Mouse (Mus musculus): ENCODE results near the gene Fibcd1. TPM values are rescaled to one million over a fixed set of nuclear protein-coding genes. Genes with fewer than 3 reads are reported as not detected.
A peak's percentile ranks its signal among the peaks of the same experiment; 100 is the strongest.

Fibcd1 gene
- polyA plus RNA-seq, 1 experiment from 2014 or later = 1.2 TPM

GRCm38 (mm10) chr2:31847908-31848307, 2.1 kb upstream of the Fibcd1 start:
- peaks cover 65% of the 10 kb centered on the region for H3K4me1 ChIP-seq
- DNase-seq (ENCODE audit: low spot score) = no peak
- H3K36me3 ChIP-seq = no peaks in the 10 kb centered on the region
- H3K27ac ChIP-seq (replicated peaks) = no peak overlapping the region
- peaks cover 65% of the 10 kb centered on the region for H3K27me3 ChIP-seq (ENCODE audit: low read depth, poor library complexity, severe bottlenecking)
- H3K4me3 ChIP-seq = 0 out of 2 replicates have a peak overlapping the region, but pooled peaks have one; percentile 1
- H3K9me3 ChIP-seq (replicated peaks) = no peaks in the 10 kb centered on the region
- 22% methylated on average over 6 of the region's 6 CpGs for WGBS

- Histone ChIP-seq H3K9me3 (replicated peaks) (no peaks in the 10 kb centered on the region), H3K4me1 (peaks cover 64% of the 10 kb centered on the region), H3K27me3 (ENCODE audit: low read depth, poor library complexity, severe bottlenecking) (peaks cover 70% of the 10 kb centered on the region), H3K4me3 (peak overlapping the region; percentile 68), H3K27ac (replicated peaks) (peak overlapping the region; percentile 76; the same call in 1 of the 2 replicates), H3K36me3 (no peaks in the 10 kb centered on the region)
- WGBS = 4% methylated on average over 35 of the region's 35 CpGs
- DNase-seq (ENCODE audit: low spot score) = peak; percentile 49
Measured at GRCm38 (mm10) chr2:31846692-31847660, 1.2 kb upstream of the Fibcd1 start.

- Histone ChIP-seq H3K4me1 (peaks cover 52% of the 10 kb centered on the region), H3K27me3 (ENCODE audit: low read depth, poor library complexity, severe bottlenecking) (peaks cover 77% of the 10 kb centered on the region), H3K36me3 (no peaks in the 10 kb centered on the region), H3K27ac (replicated peaks) (peak overlapping the region; percentile 76), H3K9me3 (replicated peaks) (no peaks in the 10 kb centered on the region), H3K4me3 (peak overlapping the region; percentile 68)
- WGBS = 2% methylated on average over 26 of the region's 26 CpGs
- peak; percentile 37 for DNase-seq (ENCODE audit: low spot score)
Measured at GRCm38 (mm10) chr2:31845512-31845895, 301 bp downstream of the Fibcd1 start.

GRCm38 (mm10) chr2:31844729-31845136, 1.1 kb downstream of the Fibcd1 start:
- H3K9me3 ChIP-seq (replicated peaks) = no peaks in the 10 kb centered on the region
- peaks cover 47% of the 10 kb centered on the region for H3K4me1 ChIP-seq
- WGBS = 5% methylated on average over 10 of the region's 10 CpGs
- no peak for DNase-seq (ENCODE audit: low spot score)
- H3K4me3 ChIP-seq = peak overlapping the region; percentile 68
- H3K27ac ChIP-seq (replicated peaks) = no peak overlapping the region
- no peaks in the 10 kb centered on the region for H3K36me3 ChIP-seq
- peaks cover 83% of the 10 kb centered on the region for H3K27me3 ChIP-seq (ENCODE audit: low read depth, poor library complexity, severe bottlenecking)

- peaks cover 56% of the 10 kb centered on the region for H3K27me3 ChIP-seq (ENCODE audit: low read depth, poor library complexity, severe bottlenecking)
- H3K27ac ChIP-seq (replicated peaks) = peak overlapping the region; percentile 55; the same call in 1 of the 2 replicates
- peaks cover 31% of the 10 kb centered on the region for H3K4me1 ChIP-seq
- no peaks in the 10 kb centered on the region for H3K36me3 ChIP-seq
- WGBS = 61% methylated on average over 1 of the region's 1 CpGs
- DNase-seq (ENCODE audit: low spot score) = no peak
- H3K9me3 ChIP-seq (replicated peaks) = no peaks in the 10 kb centered on the region
- no peak overlapping the region for H3K4me3 ChIP-seq
Measured at GRCm38 (mm10) chr2:31838868-31839267, 6.9 kb downstream of the Fibcd1 start.

- Histone ChIP-seq H3K36me3 (no peaks in the 10 kb centered on the region), H3K27me3 (ENCODE audit: low read depth, poor library complexity, severe bottlenecking) (peaks cover 40% of the 10 kb centered on the region), H3K9me3 (replicated peaks) (no peaks in the 10 kb centered on the region), H3K4me3 (no peak overlapping the region), H3K27ac (replicated peaks) (0 out of 2 replicates have a peak overlapping the region, but pooled peaks have one; percentile 38), H3K4me1 (peaks cover 35% of the 10 kb centered on the region)
- DNase-seq (ENCODE audit: low spot score) = no peak
- WGBS = 47% methylated on average over 6 of the region's 6 CpGs
Measured at GRCm38 (mm10) chr2:31836985-31837384, 8.8 kb downstream of the Fibcd1 start.

GRCm38 (mm10) chr2:31836091-31836490, 9.7 kb downstream of the Fibcd1 start:
- Histone ChIP-seq H3K9me3 (replicated peaks) (no peaks in the 10 kb centered on the region), H3K4me1 (peaks cover 35% of the 10 kb centered on the region), H3K27ac (replicated peaks) (no peak overlapping the region), H3K36me3 (no peaks in the 10 kb centered on the region), H3K27me3 (ENCODE audit: low read depth, poor library complexity, severe bottlenecking) (peaks cover 31% of the 10 kb centered on the region), H3K4me3 (no peak overlapping the region)
- no peak for DNase-seq (ENCODE audit: low spot score)
- WGBS = 73% methylated on average over 10 of the region's 10 CpGs

- peaks cover 53% of the 10 kb centered on the region for H3K4me1 ChIP-seq
- H3K27ac ChIP-seq (replicated peaks) = peak overlapping the region; percentile 46
- peaks cover 12% of the 10 kb centered on the region for H3K27me3 ChIP-seq (ENCODE audit: low read depth, poor library complexity, severe bottlenecking)
- no peaks in the 10 kb centered on the region for H3K9me3 ChIP-seq (replicated peaks)
- H3K4me3 ChIP-seq = no peak overlapping the region
- no peaks in the 10 kb centered on the region for H3K36me3 ChIP-seq
- DNase-seq (ENCODE audit: low spot score) = no peak
- WGBS = 8% methylated on average over 4 of the region's 4 CpGs
Measured at GRCm38 (mm10) chr2:31828311-31828825, 17.4 kb downstream of the Fibcd1 start.

GRCm38 (mm10) chr2:31827877-31828276, 17.9 kb downstream of the Fibcd1 start:
- DNase-seq (ENCODE audit: low spot score) = no peak
- H3K4me1 ChIP-seq = peaks cover 55% of the 10 kb centered on the region
- 0 out of 2 replicates have a peak overlapping the region, but pooled peaks have one; percentile 46 for H3K27ac ChIP-seq (replicated peaks)
- WGBS = 76% methylated on average over 7 of the region's 7 CpGs
- no peak overlapping the region for H3K4me3 ChIP-seq
- no peaks in the 10 kb centered on the region for H3K9me3 ChIP-seq (replicated peaks)
- peaks cover 17% of the 10 kb centered on the region for H3K27me3 ChIP-seq (ENCODE audit: low read depth, poor library complexity, severe bottlenecking)
- no peaks in the 10 kb centered on the region for H3K36me3 ChIP-seq

GRCm38 (mm10) chr2:31826094-31827085, 19.4 kb downstream of the Fibcd1 start:
- Histone ChIP-seq H3K27me3 (ENCODE audit: low read depth, poor library complexity, severe bottlenecking) (peaks cover 31% of the 10 kb centered on the region), H3K4me3 (no peak overlapping the region), H3K27ac (replicated peaks) (no peak overlapping the region; the same call in 1 of the 2 replicates), H3K4me1 (peaks cover 67% of the 10 kb centered on the region), H3K9me3 (replicated peaks) (no peaks in the 10 kb centered on the region), H3K36me3 (no peaks in the 10 kb centered on the region)
- 90% methylated on average over 14 of the region's 14 CpGs for WGBS
- DNase-seq (ENCODE audit: low spot score) = no peak

- Histone ChIP-seq H3K36me3 (no peaks in the 10 kb centered on the region), H3K4me1 (peaks cover 68% of the 10 kb centered on the region), H3K27me3 (ENCODE audit: low read depth, poor library complexity, severe bottlenecking) (peaks cover 40% of the 10 kb centered on the region), H3K9me3 (replicated peaks) (no peaks in the 10 kb centered on the region), H3K27ac (replicated peaks) (no peak overlapping the region), H3K4me3 (no peak overlapping the region)
- 88% methylated on average over 16 of the region's 16 CpGs for WGBS
- no peak for DNase-seq (ENCODE audit: low spot score)
Measured at GRCm38 (mm10) chr2:31825469-31825911, 20.3 kb downstream of the Fibcd1 start.

Measured in midbrain, embryonic 10.5 days (tissue).